Mouse (Mus musculus): Measurements from ENCODE around the gene Xiap. TPM values are rescaled to one million over a fixed set of nuclear protein-coding genes. Genes with fewer than 3 reads are reported as not detected.

Xiap gene
- polyA plus RNA-seq, 1 experiment from 2014 or later = 15.6 TPM

- H3K9me3 ChIP-seq (replicated peaks; ENCODE audit: low read length) = no peaks in the 10 kb centered on the region
Observed at GRCm38 (mm10) chrX:42087731-42088130, 28.3 kb downstream of the Xiap start.

GRCm38 (mm10) chrX:42088136-42088535 lies 28.7 kb downstream of the Xiap start:
- H3K36me3 ChIP-seq (ENCODE audit: insufficient read depth, low read length) = no peaks in the 10 kb centered on the region
- WGBS = 77% methylated on average over 5 of the region's 5 CpGs
- no peaks in the 10 kb centered on the region for H3K4me1 ChIP-seq (replicated peaks; ENCODE audit: insufficient read depth, low read length)
- ATAC-seq (replicated peaks; ENCODE audit: low FRiP score, low read depth) (no peak), DNase-seq (ENCODE audit: low spot score) (no peak)
- no peak overlapping the region for H3K9ac ChIP-seq (ENCODE audit: low read depth, low read length)
- no peak overlapping the region for H3K4me3 ChIP-seq (replicated peaks; ENCODE audit: low read depth, low read length)
- no peaks in the 10 kb centered on the region for H3K27me3 ChIP-seq (ENCODE audit: insufficient read depth, low read length)
- no peak overlapping the region for H3K4me2 ChIP-seq (ENCODE audit: low read length)
- H3K9me3 ChIP-seq (replicated peaks; ENCODE audit: low read length) = no peaks in the 10 kb centered on the region
- no peak for TF ChIP-seq CTCF (IDR thresholded peaks at IDR 0.05; ENCODE audit: low read depth)
- H3K27ac ChIP-seq = no peak overlapping the region

More at GRCm38 (mm10) chrX:42087731-42088130, 28.3 kb downstream of the Xiap start:
- Histone ChIP-seq H3K9ac (ENCODE audit: low read depth, low read length) (no peak overlapping the region), H3K4me3 (replicated peaks; ENCODE audit: low read depth, low read length) (no peak overlapping the region), H3K27ac (no peak overlapping the region), H3K4me2 (ENCODE audit: low read length) (no peak overlapping the region), H3K4me1 (replicated peaks; ENCODE audit: insufficient read depth, low read length) (no peaks in the 10 kb centered on the region), H3K27me3 (ENCODE audit: insufficient read depth, low read length) (no peaks in the 10 kb centered on the region), H3K36me3 (ENCODE audit: insufficient read depth, low read length) (no peaks in the 10 kb centered on the region)
- no peak for TF ChIP-seq CTCF (IDR thresholded peaks at IDR 0.05; ENCODE audit: low read depth)
- 73% methylated on average over 8 of the region's 8 CpGs for WGBS
- ATAC-seq (replicated peaks; ENCODE audit: low FRiP score, low read depth) = no peak
- DNase-seq (ENCODE audit: low spot score) = peak; percentile 58

- DNase-seq (ENCODE audit: low spot score) (no peak), ATAC-seq (replicated peaks; ENCODE audit: low FRiP score, low read depth) (no peak)
- WGBS = 90% methylated on average over 6 of the region's 6 CpGs
- Histone ChIP-seq H3K9me3 (replicated peaks; ENCODE audit: low read length) (no peaks in the 10 kb centered on the region; the same call in 1 of the 2 replicates), H3K36me3 (ENCODE audit: insufficient read depth, low read length) (0 out of 2 replicates have a peak, but pooled peaks cover 3% of the 10 kb centered on the region), H3K4me3 (replicated peaks; ENCODE audit: low read depth, low read length) (no peak overlapping the region), H3K4me2 (ENCODE audit: low read length) (no peak overlapping the region), H3K9ac (ENCODE audit: low read depth, low read length) (no peak overlapping the region), H3K27ac (no peak overlapping the region), H3K27me3 (ENCODE audit: insufficient read depth, low read length) (no peaks in the 10 kb centered on the region), H3K4me1 (replicated peaks; ENCODE audit: insufficient read depth, low read length) (no peaks in the 10 kb centered on the region)
- TF ChIP-seq CTCF (IDR thresholded peaks at IDR 0.05; ENCODE audit: low read depth) = no peak
Observed at GRCm38 (mm10) chrX:42107137-42107536, 47.7 kb downstream of the Xiap start.

GRCm38 (mm10) chrX:42110585-42110984 lies 51.1 kb downstream of the Xiap start:
- no peaks in the 10 kb centered on the region for H3K27me3 ChIP-seq (ENCODE audit: insufficient read depth, low read length)
- H3K4me1 ChIP-seq (replicated peaks; ENCODE audit: insufficient read depth, low read length) = no peaks in the 10 kb centered on the region
- no peak overlapping the region for H3K9ac ChIP-seq (ENCODE audit: low read depth, low read length)
- H3K27ac ChIP-seq = no peak overlapping the region
- DNase-seq (ENCODE audit: low spot score) (no peak), ATAC-seq (replicated peaks; ENCODE audit: low FRiP score, low read depth) (no peak)
- no peak overlapping the region for H3K4me3 ChIP-seq (replicated peaks; ENCODE audit: low read depth, low read length)
- no peaks in the 10 kb centered on the region for H3K36me3 ChIP-seq (ENCODE audit: insufficient read depth, low read length)
- no peaks in the 10 kb centered on the region; the same call in 1 of the 2 replicates for H3K9me3 ChIP-seq (replicated peaks; ENCODE audit: low read length)
- TF ChIP-seq CTCF (IDR thresholded peaks at IDR 0.05; ENCODE audit: low read depth) = no peak
- WGBS = 74% methylated on average over 1 of the region's 1 CpGs
- no peak overlapping the region for H3K4me2 ChIP-seq (ENCODE audit: low read length)

- Histone ChIP-seq H3K36me3 (ENCODE audit: insufficient read depth, low read length) (no peaks in the 10 kb centered on the region), H3K9me3 (replicated peaks; ENCODE audit: low read length) (no peaks in the 10 kb centered on the region), H3K4me1 (replicated peaks; ENCODE audit: insufficient read depth, low read length) (no peaks in the 10 kb centered on the region), H3K4me3 (replicated peaks; ENCODE audit: low read depth, low read length) (no peak overlapping the region), H3K27ac (no peak overlapping the region), H3K4me2 (ENCODE audit: low read length) (no peak overlapping the region), H3K9ac (ENCODE audit: low read depth, low read length) (no peak overlapping the region), H3K27me3 (ENCODE audit: insufficient read depth, low read length) (no peaks in the 10 kb centered on the region)
- DNase-seq (ENCODE audit: low spot score) (no peak), ATAC-seq (replicated peaks; ENCODE audit: low FRiP score, low read depth) (no peak)
- WGBS = 80% methylated on average over 6 of the region's 6 CpGs
- no peak for TF ChIP-seq CTCF (IDR thresholded peaks at IDR 0.05; ENCODE audit: low read depth)
Observed at GRCm38 (mm10) chrX:42119442-42120048, 60.1 kb downstream of the Xiap start.

- WGBS = 69% methylated on average over 5 of the region's 5 CpGs
- no peak overlapping the region for H3K9ac ChIP-seq (ENCODE audit: low read depth, low read length)
- ATAC-seq (replicated peaks; ENCODE audit: low FRiP score, low read depth) (no peak), DNase-seq (ENCODE audit: low spot score) (no peak)
- H3K4me2 ChIP-seq (ENCODE audit: low read length) = no peak overlapping the region
- no peaks in the 10 kb centered on the region for H3K36me3 ChIP-seq (ENCODE audit: insufficient read depth, low read length)
- no peaks in the 10 kb centered on the region for H3K27me3 ChIP-seq (ENCODE audit: insufficient read depth, low read length)
- no peaks in the 10 kb centered on the region for H3K9me3 ChIP-seq (replicated peaks; ENCODE audit: low read length)
- no peak for TF ChIP-seq CTCF (IDR thresholded peaks at IDR 0.05; ENCODE audit: low read depth)
- H3K4me1 ChIP-seq (replicated peaks; ENCODE audit: insufficient read depth, low read length) = no peaks in the 10 kb centered on the region
- no peak overlapping the region for H3K4me3 ChIP-seq (replicated peaks; ENCODE audit: low read depth, low read length)
- H3K27ac ChIP-seq = no peak overlapping the region
Observed at GRCm38 (mm10) chrX:42124963-42125697, 65.7 kb downstream of the Xiap start.
